Mouse (Mus musculus): ENCODE results near the gene Rad9a. TPM values are rescaled to one million over a fixed set of nuclear protein-coding genes. Genes with fewer than 3 reads are reported as not detected.
A peak's percentile ranks its signal among the peaks of the same experiment; 100 is the strongest.

Gene Rad9a
- total RNA-seq, 1 experiment from 2014 or later = 20.7 TPM

GRCm38 (mm10) chr19:4220416-4220815 lies 19.0 kb upstream of the Rad9a start:
- ATAC-seq (replicated peaks; ENCODE audit: insufficient number of reproducible peaks, low FRiP score, low TSS enrichment, poor library complexity, severe bottlenecking) = no peak

GRCm38 (mm10) chr19:4219943-4220342 lies 18.5 kb upstream of the Rad9a start:
- no peak for ATAC-seq (replicated peaks; ENCODE audit: insufficient number of reproducible peaks, low FRiP score, low TSS enrichment, poor library complexity, severe bottlenecking)

- ATAC-seq (replicated peaks; ENCODE audit: insufficient number of reproducible peaks, low FRiP score, low TSS enrichment, poor library complexity, severe bottlenecking) = no peak
These were observed 17.3 kb upstream of the Rad9a start for GRCm38 (mm10) chr19:4218784-4219183.

DNA sequence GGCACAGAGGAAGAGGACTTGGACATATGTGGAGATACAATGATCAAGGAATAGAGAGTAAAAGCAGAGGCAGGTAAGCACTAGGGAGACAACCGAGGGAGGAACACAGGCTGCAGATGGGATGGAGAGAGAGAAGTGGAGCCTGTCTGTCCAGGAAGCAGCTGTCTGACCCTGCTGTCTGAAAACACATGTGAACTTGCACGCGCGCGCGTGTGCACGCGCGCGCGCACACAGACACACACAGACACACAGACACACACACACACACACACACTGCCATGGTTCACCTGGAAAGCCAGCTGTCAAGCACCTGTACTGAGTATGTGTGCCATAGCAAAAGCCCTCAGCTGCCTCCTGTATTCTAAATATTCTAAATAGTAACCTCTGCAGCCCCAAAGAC lies 16.8 kb upstream of the Rad9a start:
- ATAC-seq (replicated peaks; ENCODE audit: insufficient number of reproducible peaks, low FRiP score, low TSS enrichment, poor library complexity, severe bottlenecking) = no peak

GRCm38 (mm10) chr19:4217855-4218254 lies 16.4 kb upstream of the Rad9a start:
- ATAC-seq (replicated peaks; ENCODE audit: insufficient number of reproducible peaks, low FRiP score, low TSS enrichment, poor library complexity, severe bottlenecking) = no peak

DNA sequence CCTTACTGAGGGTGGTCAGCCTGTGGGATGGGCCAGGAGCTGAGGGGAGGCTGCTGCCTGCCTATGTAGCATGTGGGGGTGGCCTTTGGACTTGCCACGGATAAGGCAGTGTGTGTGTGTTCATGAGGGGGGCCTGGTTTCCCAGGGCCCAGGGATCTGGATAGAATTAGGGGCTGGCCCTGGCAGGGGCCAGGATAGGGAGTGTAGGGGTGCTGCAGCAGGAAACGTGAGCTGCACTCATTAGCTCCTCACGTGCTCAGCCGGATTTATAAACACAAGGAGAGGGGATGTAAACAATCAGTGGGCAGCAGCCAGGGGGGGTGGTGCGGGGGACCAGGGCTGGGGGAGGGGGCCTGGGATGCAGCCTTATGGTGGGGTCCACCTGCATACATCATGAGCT lies 15.7 kb upstream of the Rad9a start:
- ATAC-seq (replicated peaks; ENCODE audit: insufficient number of reproducible peaks, low FRiP score, low TSS enrichment, poor library complexity, severe bottlenecking) = no peak

DNA sequence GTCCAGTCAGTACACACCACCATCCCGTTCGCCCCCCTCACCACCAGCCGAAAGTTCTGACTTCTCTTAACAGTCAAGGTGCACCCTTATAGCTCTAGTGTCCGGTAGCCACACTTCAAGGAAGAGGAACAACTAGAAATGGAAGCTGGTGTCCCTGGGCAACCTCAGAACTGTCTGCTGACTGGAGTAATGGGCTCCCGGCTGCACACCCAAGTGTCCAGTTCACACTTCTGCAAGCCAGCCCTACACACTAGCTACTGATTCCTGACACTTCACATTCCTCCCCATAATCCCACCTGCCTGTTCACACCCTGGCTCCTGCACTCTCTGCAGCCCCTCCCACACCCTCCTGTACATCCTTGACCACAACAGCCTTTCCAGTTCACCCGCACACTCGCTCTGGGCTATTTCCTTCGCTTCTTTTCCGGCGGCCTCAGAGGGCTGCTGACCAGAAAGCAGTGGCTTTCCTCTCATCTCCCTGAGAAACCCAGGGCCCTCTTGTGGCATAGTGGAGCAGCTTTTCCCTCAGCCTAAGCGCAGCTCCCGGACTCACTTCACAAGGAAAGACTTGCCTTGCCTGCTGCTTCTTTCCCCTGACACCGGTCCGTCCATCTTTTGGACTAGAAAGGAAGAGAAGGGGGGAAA lies 14.7 kb upstream of the Rad9a start:
- ATAC-seq (replicated peaks; ENCODE audit: insufficient number of reproducible peaks, low FRiP score, low TSS enrichment, poor library complexity, severe bottlenecking) = no peak

DNA sequence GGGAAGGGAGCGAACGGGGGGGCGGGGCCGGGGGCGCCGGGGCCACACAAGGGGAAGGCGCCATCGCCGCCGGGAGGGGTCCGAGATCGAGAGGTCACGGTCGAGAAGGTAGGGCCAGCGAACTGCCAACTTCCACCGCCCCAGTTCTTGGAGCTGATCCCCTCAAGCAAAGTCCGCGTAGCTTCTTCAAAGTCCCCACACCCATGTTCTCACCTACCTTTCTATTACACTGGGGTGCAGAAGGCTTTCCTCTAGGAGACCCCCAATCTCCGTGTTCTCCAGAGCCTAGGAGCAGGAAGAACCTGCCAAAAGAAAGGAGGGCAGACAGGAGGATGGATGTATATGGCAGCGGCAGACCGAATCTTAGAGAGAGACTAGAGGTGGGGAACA lies 14.0 kb upstream of the Rad9a start:
- no peak for ATAC-seq (replicated peaks; ENCODE audit: insufficient number of reproducible peaks, low FRiP score, low TSS enrichment, poor library complexity, severe bottlenecking)

DNA sequence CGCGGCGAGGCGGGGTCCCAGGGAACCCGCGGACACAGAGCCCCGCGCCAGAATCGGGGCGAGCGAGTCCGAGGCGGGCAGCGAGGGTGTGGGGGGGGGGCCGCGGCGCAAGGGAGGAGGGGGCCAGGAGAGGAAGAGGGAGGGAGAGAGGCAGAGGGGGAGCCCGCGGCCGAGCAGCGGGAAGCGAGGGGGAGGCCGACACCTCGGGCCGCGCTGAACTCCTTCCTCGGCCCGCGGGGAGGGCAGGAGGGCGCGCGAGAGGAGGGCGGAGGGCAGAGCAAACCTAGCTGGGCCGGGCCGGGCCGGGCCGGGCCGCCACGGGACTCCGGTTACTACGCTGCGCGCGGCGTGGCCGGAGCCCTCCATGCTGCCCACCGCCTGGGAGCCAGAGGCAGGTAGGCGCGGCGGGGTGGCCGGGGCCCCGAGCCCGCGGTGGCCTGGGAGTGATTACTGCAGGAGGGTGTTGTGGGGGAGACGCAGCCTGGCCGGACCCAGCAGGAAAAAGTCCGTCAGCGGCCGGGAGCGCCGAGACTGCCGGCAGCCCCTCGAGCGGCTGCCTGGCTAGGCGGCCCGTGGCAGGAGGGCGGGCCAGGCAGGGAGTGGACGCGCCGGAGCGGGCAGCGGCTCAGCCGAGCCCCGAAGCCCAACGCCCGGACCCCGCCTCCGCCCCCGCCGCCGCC lies 13.4 kb upstream of the Rad9a start:
- ATAC-seq (replicated peaks; ENCODE audit: insufficient number of reproducible peaks, low FRiP score, low TSS enrichment, poor library complexity, severe bottlenecking) = no peak

DNA sequence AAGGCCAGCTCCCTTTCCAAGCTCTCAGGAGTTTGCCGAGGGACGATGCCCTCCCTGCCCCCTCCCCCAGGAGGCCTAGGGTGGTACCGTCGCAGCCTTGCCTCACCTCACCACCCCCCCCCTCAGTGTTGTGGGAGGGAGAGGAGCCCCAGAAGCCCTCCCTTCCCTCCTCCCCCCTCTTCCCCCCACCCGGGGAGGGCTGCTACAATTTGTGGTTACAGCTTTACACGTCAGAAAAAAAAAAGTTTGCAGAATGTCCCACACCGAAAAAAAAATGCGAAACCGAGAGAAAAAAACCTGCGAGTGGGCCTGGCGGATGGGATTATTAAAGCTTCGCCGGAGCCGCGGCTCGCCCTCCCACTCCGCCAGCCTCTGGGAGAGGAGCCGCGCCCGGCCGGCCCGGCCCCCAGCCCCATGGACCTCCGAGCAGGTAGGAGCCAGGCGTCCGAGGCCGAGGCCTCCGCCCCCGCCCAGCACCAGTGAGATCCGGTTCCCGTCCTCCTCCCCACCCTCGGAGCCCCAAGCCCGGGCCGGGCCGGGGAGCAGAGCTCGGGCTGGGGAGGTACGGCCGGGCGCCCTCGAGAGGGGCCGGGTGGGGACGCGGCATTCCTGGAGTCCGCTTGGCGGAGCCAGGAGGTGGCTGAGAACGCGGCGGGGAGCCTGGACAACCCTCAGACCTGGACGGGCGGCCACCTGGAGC lies 12.8 kb upstream of the Rad9a start, which contains the start of the genes Clcf1 and AC109138.7:
Clcf1 (plus strand) TSS at position 168 of the 700 bp plus-strand sequence.
AC109138.7 (plus strand) TSS at position 287 of the 700 bp plus-strand sequence.
- ATAC-seq (replicated peaks; ENCODE audit: insufficient number of reproducible peaks, low FRiP score, low TSS enrichment, poor library complexity, severe bottlenecking) = peak; percentile 34

DNA sequence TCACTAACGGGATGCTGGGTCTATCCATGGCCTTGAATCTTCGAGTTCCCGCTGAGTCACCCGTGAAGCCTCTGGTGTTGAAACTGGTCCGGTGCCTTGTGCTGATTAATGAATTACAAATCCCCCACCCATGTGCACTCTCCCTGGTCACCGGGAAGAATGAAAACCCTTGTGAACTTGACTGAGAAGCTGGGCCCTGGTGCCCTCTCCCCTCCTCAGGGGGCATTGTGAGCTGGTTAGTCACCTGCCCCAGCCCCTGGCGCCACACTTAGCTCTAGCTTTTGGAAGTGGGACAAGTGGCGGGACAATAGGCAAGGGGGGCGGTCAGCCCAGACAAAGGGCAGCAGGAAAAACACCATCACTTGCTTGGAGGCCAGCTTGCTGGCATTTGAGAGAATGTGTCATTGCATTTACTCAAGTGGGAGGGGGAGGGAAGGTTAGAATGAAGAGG lies 12.1 kb upstream of the Rad9a start:
- ATAC-seq (replicated peaks; ENCODE audit: insufficient number of reproducible peaks, low FRiP score, low TSS enrichment, poor library complexity, severe bottlenecking) = no peak

- ATAC-seq (replicated peaks; ENCODE audit: insufficient number of reproducible peaks, low FRiP score, low TSS enrichment, poor library complexity, severe bottlenecking) = no peak
These were observed 10.6 kb upstream of the Rad9a start for GRCm38 (mm10) chr19:4211891-4212588.

- no peak for ATAC-seq (replicated peaks; ENCODE audit: insufficient number of reproducible peaks, low FRiP score, low TSS enrichment, poor library complexity, severe bottlenecking)
These were observed 7.1 kb upstream of the Rad9a start for GRCm38 (mm10) chr19:4208563-4208962.

- ATAC-seq (replicated peaks; ENCODE audit: insufficient number of reproducible peaks, low FRiP score, low TSS enrichment, poor library complexity, severe bottlenecking) = peak; percentile 68
These were observed 5.5 kb upstream of the Rad9a start for GRCm38 (mm10) chr19:4206971-4207370.

DNA sequence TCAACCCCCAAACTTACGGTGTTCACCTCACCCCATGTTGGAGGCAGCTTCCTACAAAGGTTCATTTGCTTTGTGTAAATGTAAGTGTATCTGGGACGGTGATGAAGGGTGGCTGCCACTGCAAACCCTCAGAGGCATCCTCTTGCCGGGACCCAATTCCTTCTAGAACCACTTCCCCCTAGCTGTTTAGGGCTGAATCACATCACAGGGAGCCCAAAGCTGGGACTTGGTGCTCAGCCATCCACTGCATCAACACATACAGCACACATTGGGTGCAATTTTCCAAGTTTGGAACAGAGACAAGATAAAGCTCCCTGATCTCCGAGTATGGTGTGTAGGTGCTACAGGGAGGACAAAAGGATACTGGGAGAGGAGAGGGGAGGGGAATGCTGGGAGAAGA lies 3.4 kb upstream of the Rad9a start:
- no peak for ATAC-seq (replicated peaks; ENCODE audit: insufficient number of reproducible peaks, low FRiP score, low TSS enrichment, poor library complexity, severe bottlenecking)

GRCm38 (mm10) chr19:4203604-4204326 lies 2.3 kb upstream of the Rad9a start:
- ATAC-seq (replicated peaks; ENCODE audit: insufficient number of reproducible peaks, low FRiP score, low TSS enrichment, poor library complexity, severe bottlenecking) = peak; percentile 44

- no peak for ATAC-seq (replicated peaks; ENCODE audit: insufficient number of reproducible peaks, low FRiP score, low TSS enrichment, poor library complexity, severe bottlenecking)
These were observed 1.7 kb upstream of the Rad9a start for GRCm38 (mm10) chr19:4203148-4203547.

DNA sequence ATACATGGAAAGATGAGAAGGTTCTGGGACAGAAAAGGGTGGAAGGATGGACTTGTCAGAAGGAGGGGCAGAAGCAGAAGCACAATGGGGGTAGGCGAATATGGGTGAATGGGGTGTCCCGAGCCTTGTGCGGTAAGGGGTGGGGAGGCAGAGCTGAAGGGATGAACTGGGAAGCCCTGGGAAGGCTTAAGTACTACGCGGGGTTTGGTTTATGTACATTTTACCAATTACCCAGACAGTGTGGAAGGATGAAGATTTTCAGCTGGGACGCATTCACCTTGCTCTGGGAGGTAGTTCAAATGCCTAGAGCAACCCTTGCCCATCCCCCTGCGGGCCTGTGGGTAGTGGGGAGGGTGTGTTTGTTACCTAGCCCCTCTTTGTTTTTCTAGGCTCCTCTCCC lies 687 bp upstream of the Rad9a start:
- ATAC-seq (replicated peaks; ENCODE audit: insufficient number of reproducible peaks, low FRiP score, low TSS enrichment, poor library complexity, severe bottlenecking) = no peak

GRCm38 (mm10) chr19:4197180-4197579 lies 4.3 kb downstream of the Rad9a start:
- no peak for ATAC-seq (replicated peaks; ENCODE audit: insufficient number of reproducible peaks, low FRiP score, low TSS enrichment, poor library complexity, severe bottlenecking)
